7 mouse cellular contexts compared by ENCODE assay signal in genomic region chr5:35105922-35106298, GRCm38 (mm10). TPM values are rescaled to one million over a fixed set of nuclear protein-coding genes. Genes with fewer than 3 reads are reported as not detected.
A peak's percentile ranks its signal among the peaks of the same experiment; 100 is the strongest.
DNase-seq lines count a peak whose midpoint lies in the region; ATAC-seq and TF ChIP-seq lines count a peak whose summit lies in the region.

No protein-coding gene starts in this region.

- 5% methylated on average over 11 of the region's 11 CpGs for WGBS in embryonic facial prominence, embryonic 12.5 days
- 10% methylated on average over 11 of the region's 11 CpGs for WGBS in hindbrain, embryonic 11.5 days
- WGBS in midbrain, embryonic 10.5 days, result 8% methylated on average over 11 of the region's 11 CpGs

- no peak for TF ChIP-seq POLR2A in testis, adult 2 months (IDR thresholded peaks at IDR 0.05; ENCODE audit: control insufficient read depth, low read depth, low read length)

- no peak overlapping the region for H3K27ac ChIP-seq in testis, adult 2 months (ENCODE audit: control insufficient read depth, insufficient read depth, low read depth, low read length)
- 0 out of 2 replicates have a peak overlapping the region, but pooled peaks have one; percentile 36 for H3K27ac ChIP-seq in embryonic facial prominence, embryonic 12.5 days
- no peak overlapping the region for H3K27ac ChIP-seq in hindbrain, embryonic 11.5 days (ENCODE audit: low read depth, low read length)
- H3K27ac ChIP-seq in midbrain, embryonic 10.5 days (replicated peaks), result peak overlapping the region; percentile 86

- peak overlapping the region; percentile 69 for H3K4me2 ChIP-seq in embryonic facial prominence, embryonic 12.5 days (replicated peaks)
- peak overlapping the region; percentile 65 for H3K4me2 ChIP-seq in hindbrain, embryonic 11.5 days (replicated peaks; ENCODE audit: low read depth, low read length)

- no peaks in the 10 kb centered on the region for H3K27me3 ChIP-seq in testis, adult 2 months (ENCODE audit: control insufficient read depth, insufficient read depth, low read length)
- H3K27me3 ChIP-seq in embryonic facial prominence, embryonic 12.5 days, result no peaks in the 10 kb centered on the region
- H3K27me3 ChIP-seq in hindbrain, embryonic 11.5 days (ENCODE audit: control insufficient read depth, insufficient read depth, low read length), result no peaks in the 10 kb centered on the region
- no peaks in the 10 kb centered on the region for H3K27me3 ChIP-seq in midbrain, embryonic 10.5 days (ENCODE audit: low read depth, poor library complexity, severe bottlenecking)

- peaks cover 9% of the 10 kb centered on the region for H3K4me1 ChIP-seq in testis, adult 2 months (ENCODE audit: control insufficient read depth, insufficient read depth, low read length)
- H3K4me1 ChIP-seq in embryonic facial prominence, embryonic 12.5 days, result peaks cover 20% of the 10 kb centered on the region
- peaks cover 4% of the 10 kb centered on the region for H3K4me1 ChIP-seq in hindbrain, embryonic 11.5 days (replicated peaks; ENCODE audit: control insufficient read depth, insufficient read depth, low read length)
- peaks cover 28% of the 10 kb centered on the region for H3K4me1 ChIP-seq in midbrain, embryonic 10.5 days

- TF ChIP-seq CTCF in testis, adult 2 months (IDR thresholded peaks at IDR 0.05; ENCODE audit: control insufficient read depth, insufficient read depth, insufficient replicate concordance, low read depth, low read length), result no peak

- H3K9me3 ChIP-seq in embryonic facial prominence, embryonic 12.5 days, result no peaks in the 10 kb centered on the region
- no peaks in the 10 kb centered on the region for H3K9me3 ChIP-seq in hindbrain, embryonic 11.5 days (ENCODE audit: control insufficient read depth, low read length)
- H3K9me3 ChIP-seq in midbrain, embryonic 10.5 days (replicated peaks), result no peaks in the 10 kb centered on the region

- ATAC-seq in embryonic facial prominence, embryonic 12.5 days (ENCODE audit: insufficient number of reproducible peaks, insufficient read depth, low FRiP score, low TSS enrichment), result peak; percentile 38
- ATAC-seq in hindbrain, embryonic 11.5 days (ENCODE audit: low FRiP score), result peak; percentile 59

- DNase-seq in testis, postnatal 10 days (ENCODE audit: low spot score), result no peak
- DNase-seq in hindbrain, embryonic 11.5 days (ENCODE audit: low spot score), result no peak
- DNase-seq in midbrain, embryonic 10.5 days (ENCODE audit: low spot score), result no peak
- no peak for DNase-seq in ovary, postnatal 36 days (ENCODE audit: low spot score)
- no peak for DNase-seq in natural killer cell, adult 2 months (ENCODE audit: low spot score in 2 of 2)

- no peaks in the 10 kb centered on the region for H3K36me3 ChIP-seq in testis, adult 2 months (ENCODE audit: control insufficient read depth, insufficient read depth, low read length)
- peaks cover 15% of the 10 kb centered on the region for H3K36me3 ChIP-seq in embryonic facial prominence, embryonic 12.5 days
- 0 out of 2 replicates have a peak, but pooled peaks cover 2% of the 10 kb centered on the region for H3K36me3 ChIP-seq in hindbrain, embryonic 11.5 days (ENCODE audit: control insufficient read depth, insufficient read depth, low read length)
- H3K36me3 ChIP-seq in midbrain, embryonic 10.5 days, result peaks cover 22% of the 10 kb centered on the region

- H3K4me3 ChIP-seq in testis, adult 2 months (ENCODE audit: control insufficient read depth, low read depth, low read length), result peak overlapping the region; percentile 75
- peak overlapping the region; percentile 83 for H3K4me3 ChIP-seq in embryonic facial prominence, embryonic 12.5 days
- H3K4me3 ChIP-seq in hindbrain, embryonic 11.5 days (ENCODE audit: low read depth, low read length), result peak overlapping the region; percentile 56
- H3K4me3 ChIP-seq in midbrain, embryonic 10.5 days, result peak overlapping the region; percentile 70

- H3K9ac ChIP-seq in embryonic facial prominence, embryonic 12.5 days, result no peak overlapping the region
- H3K9ac ChIP-seq in hindbrain, embryonic 11.5 days (ENCODE audit: low read depth, low read length), result peak overlapping the region; percentile 55

RNA-seq across cellular contexts. Expression of gene Lrpap1, which starts 0.3 kb away (rescaled TPM):
- polyA plus RNA-seq in testis, adult 2 months (2012; rRNA removed), result 34.5 and 36.4 TPM in 2 replicates
- 113 and 115 TPM in 2 replicates for polyA plus RNA-seq in embryonic facial prominence, embryonic 12.5 days (2016; fragmentation: Nextera tagmentation; extraction: Ambion mirVana)
- polyA plus RNA-seq in hindbrain, embryonic 11.5 days (2014; fragmentation: Nextera tagmentation; extraction: Ambion mirVana), result 104 TPM in 2 replicates
- 84.5 and 105 TPM in 2 replicates for polyA plus RNA-seq in midbrain, embryonic 10.5 days (2016; fragmentation: Nextera tagmentation; extraction: Ambion mirVana)

RNA-seq across cellular contexts. Expression of gene Dok7, which starts 49.3 kb away (rescaled TPM):
- 9.9 and 10.6 TPM in 2 replicates for polyA plus RNA-seq in testis, adult 2 months (2012; rRNA removed)
- polyA plus RNA-seq in embryonic facial prominence, embryonic 12.5 days (2016; fragmentation: Nextera tagmentation; extraction: Ambion mirVana), result 2.0 and 2.3 TPM in 2 replicates
- polyA plus RNA-seq in hindbrain, embryonic 11.5 days (2014; fragmentation: Nextera tagmentation; extraction: Ambion mirVana), result 0.11 TPM in 1 of 2 replicates, not detected in the other
- polyA plus RNA-seq in midbrain, embryonic 10.5 days (2016; fragmentation: Nextera tagmentation; extraction: Ambion mirVana), result 0.27 and 0.42 TPM in 2 replicates

Comparison
In these comparisons a context has a peak if more than half of its experiments do, and no peak if none do; other contexts are left out.
1. H3K27ac ChIP-seq: peak in embryonic facial prominence, embryonic 12.5 days (single experiment) and midbrain, embryonic 10.5 days (single experiment); none in testis, adult 2 months (single experiment) and hindbrain, embryonic 11.5 days (single experiment).
2. Peak in every context shown above with its lines, with median percentiles within 50 percentile points of each other: H3K4me3 ChIP-seq.